Comparison of ENCODE assay signal across 15 mouse cellular contexts in genomic region chr16:75970266-75970998, GRCm38 (mm10).
"Had no signal": no experiment of that assay in that cellular context is flagged by ENCODE, and none has a peak within 500 bp of the region (broad histone marks: within the 10 kb centered on the region; RNA-seq: fewer than 3 reads in every experiment).

No protein-coding gene starts in this region.

- H3K4me2 ChIP-seq: liver, embryonic 11.5 days; liver, embryonic 15.5 days had no signal

- H3K27me3 ChIP-seq: liver, embryonic 15.5 days had no signal

- H3K9ac ChIP-seq: liver, embryonic 15.5 days had no signal

- DNase-seq: kidney, adult 8-10 months; kidney, postnatal 36 days; layer of hippocampus, adult 9-11 months; lung, adult 2 months; lung, postnatal 36 days; right cerebral cortex, postnatal 4 days; spleen, adult 18-20 months; thymus, adult 18-20 months; thymus, postnatal 14 days had no signal

- H3K36me3 ChIP-seq: limb, embryonic 10.5 days; liver, embryonic 15.5 days had no signal

- ATAC-seq: lung, postnatal 0 days; midbrain, embryonic 16.5 days had no signal

- H3K9me3 ChIP-seq: limb, embryonic 10.5 days; liver, embryonic 15.5 days had no signal

- H3K4me3 ChIP-seq: limb, embryonic 10.5 days; liver, embryonic 15.5 days had no signal

- H3K27ac ChIP-seq: kidney, postnatal 0 days; limb, embryonic 10.5 days; liver, embryonic 15.5 days had no signal

- H3K4me1 ChIP-seq: limb, embryonic 10.5 days; liver, embryonic 15.5 days had no signal
